Mouse (Mus musculus): ENCODE measurements around the gene Aph1a.
"Not testable (repeated sequence)": the region's sequence is repeated elsewhere in the genome, so short reads cannot be mapped to it uniquely, and the experiment has no call there.

The Aph1a gene

GRCm38 (mm10) chr3:95916760-95917159, 23.0 kb downstream of the Aph1a start:
- DNase-seq (ENCODE audit: low spot score in 2 of 2): no peak

GRCm38 (mm10) chr3:95920532-95920931, 26.8 kb downstream of the Aph1a start:
- DNase-seq (ENCODE audit: low spot score in 2 of 2): not testable (repeated sequence)

- not testable (repeated sequence) for DNase-seq (ENCODE audit: low spot score in 2 of 2)
Observed at GRCm38 (mm10) chr3:95923429-95923828, 29.7 kb downstream of the Aph1a start.

GRCm38 (mm10) chr3:95924185-95924584, 30.4 kb downstream of the Aph1a start:
- no peak for DNase-seq (ENCODE audit: low spot score in 2 of 2)

- DNase-seq (ENCODE audit: low spot score in 2 of 2): no peak
Observed at GRCm38 (mm10) chr3:95925087-95925486, 31.3 kb downstream of the Aph1a start.

GRCm38 (mm10) chr3:95928261-95928657, 34.5 kb downstream of the Aph1a start:
- DNase-seq (ENCODE audit: low spot score in 2 of 2): no peak

- DNase-seq (ENCODE audit: low spot score in 2 of 2): peak; percentile 96 to 97
Observed at GRCm38 (mm10) chr3:95928658-95929503, 35.1 kb downstream of the Aph1a start, which contains the start of gene Anp32e. Gene Anp32e (plus strand): TSS chr3:95929246.

- DNase-seq (ENCODE audit: low spot score in 2 of 2): peak; percentile 76 to 81
Observed at GRCm38 (mm10) chr3:95929581-95930470, 36.1 kb downstream of the Aph1a start.

- DNase-seq (ENCODE audit: low spot score in 2 of 2): peak in 1 of 2 experiments; percentile 29
Observed at GRCm38 (mm10) chr3:95930471-95930789, 36.7 kb downstream of the Aph1a start.

- DNase-seq (ENCODE audit: low spot score in 2 of 2): no peak
Observed at GRCm38 (mm10) chr3:95931471-95931870, 37.7 kb downstream of the Aph1a start.

- DNase-seq (ENCODE audit: low spot score in 2 of 2): no peak
Observed at GRCm38 (mm10) chr3:95932157-95932556, 38.4 kb downstream of the Aph1a start.

- no peak for DNase-seq (ENCODE audit: low spot score in 2 of 2)
Observed at GRCm38 (mm10) chr3:95932566-95932965, 38.8 kb downstream of the Aph1a start.

- no peak for DNase-seq (ENCODE audit: low spot score in 2 of 2)
Observed at GRCm38 (mm10) chr3:95933111-95933750, 39.5 kb downstream of the Aph1a start.

GRCm38 (mm10) chr3:95934448-95934847, 40.7 kb downstream of the Aph1a start:
- DNase-seq (ENCODE audit: low spot score in 2 of 2): no peak

- no peak for DNase-seq (ENCODE audit: low spot score in 2 of 2)
Observed at GRCm38 (mm10) chr3:95938217-95938616, 44.4 kb downstream of the Aph1a start.

GRCm38 (mm10) chr3:95938835-95939234, 45.1 kb downstream of the Aph1a start:
- peak in 1 of 2 experiments; percentile 64 for DNase-seq (ENCODE audit: low spot score in 2 of 2)

GRCm38 (mm10) chr3:95942749-95943148, 49.0 kb downstream of the Aph1a start:
- DNase-seq (ENCODE audit: low spot score in 2 of 2): no peak

GRCm38 (mm10) chr3:95943226-95943625, 49.5 kb downstream of the Aph1a start:
- no peak for DNase-seq (ENCODE audit: low spot score in 2 of 2)

- DNase-seq (ENCODE audit: low spot score in 2 of 2): no peak
Observed at GRCm38 (mm10) chr3:95944742-95945141, 51.0 kb downstream of the Aph1a start.

GRCm38 (mm10) chr3:95945731-95946240, 52.0 kb downstream of the Aph1a start:
- DNase-seq (ENCODE audit: low spot score in 2 of 2): no peak

All from spleen, postnatal 10 days (tissue).